Mouse (Mus musculus) MEL (cell line): ENCODE measurements at regions not wholly inside any gene's neighbourhood (a gene's known extent, or its start where the extent isn't known, plus 50 kb on each side); places are given as distances from the start of the nearest gene placed in this dataset.

Experiments
- CTCF ChIP-seq, 3 experiments: IDR thresholded peaks in 2 of 3; conservative IDR thresholded peaks in 1 of 3; 2 replicates each; pipeline ENCODE4 v1.5.1; 2011 to 2012; ENCODE audit warnings: low read length in 3 of 3, low read depth in 2 of 3, mild to moderate bottlenecking in 2 of 3, improper control_type of control experiment in 1 of 3, inconsistent platforms in 1 of 3, mixed read lengths in 1 of 3, moderate library complexity in 1 of 3; ENCODE audit not compliant: control insufficient read depth in 1 of 3, insufficient read depth in 1 of 3, poor library complexity in 1 of 3, severe bottlenecking in 1 of 3
- ELF1 ChIP-seq: IDR thresholded peaks from 2 replicates; pipeline ENCODE4 v1.6.1; 2014; ENCODE audit warnings: low read depth, mild to moderate bottlenecking, inconsistent platforms, low read length, improper control_type of control experiment, moderate library complexity
- EP300 ChIP-seq, 2 experiments: IDR thresholded peaks; 2 replicates each; pipeline ENCODE4 v1.6.1; 2011; ENCODE audit warnings: improper control_type of control experiment in 2 of 2, low read length in 2 of 2, low read depth in 1 of 2, mild to moderate bottlenecking in 1 of 2
- ETS1 ChIP-seq: IDR thresholded peaks from 2 replicates; pipeline ENCODE4 v1.6.1; 2012; ENCODE audit warnings: low read depth, mild to moderate bottlenecking, inconsistent platforms, low read length, improper control_type of control experiment, moderate library complexity
- GATA1 ChIP-seq: IDR thresholded peaks from 2 replicates; pipeline ENCODE4 v1.6.1; 2011; ENCODE audit warnings: low read depth, low read length, improper control_type of control experiment
- HCFC1 ChIP-seq: IDR thresholded peaks from 2 replicates; pipeline ENCODE4 v1.6.1; 2012; ENCODE audit warnings: low read depth, mild to moderate bottlenecking, inconsistent platforms, low read length, improper control_type of control experiment, moderate library complexity
- MYC ChIP-seq: IDR thresholded peaks from 2 replicates; pipeline ENCODE4 v1.6.1; 2011; ENCODE audit warnings: low read depth, mild to moderate bottlenecking, low read length, improper control_type of control experiment, moderate library complexity
- NRF1 ChIP-seq: IDR thresholded peaks from 2 replicates; pipeline ENCODE4 v1.6.1; 2014; ENCODE audit warnings: low read depth, mild to moderate bottlenecking, inconsistent platforms, low read length, improper control_type of control experiment, moderate library complexity; ENCODE audit not compliant: poor library complexity, insufficient read depth, severe bottlenecking
- POLR2A ChIP-seq, 2 experiments: IDR thresholded peaks; 2 replicates each; pipeline ENCODE4 v1.6.1; 2011 to 2012; ENCODE audit warnings: low read length in 2 of 2, mild to moderate bottlenecking in 2 of 2, control low read depth in 1 of 2, improper control_type of control experiment in 1 of 2, low read depth in 1 of 2, moderate library complexity in 1 of 2; ENCODE audit not compliant: control insufficient read depth in 1 of 2, insufficient read depth in 1 of 2, poor library complexity in 1 of 2
- POLR2AphosphoS2 ChIP-seq: IDR thresholded peaks from 2 replicates; pipeline ENCODE4 v1.6.1; 2011; ENCODE audit warnings: low read length, improper control_type of control experiment
- TBP ChIP-seq: IDR thresholded peaks from 2 replicates; pipeline ENCODE4 v1.8.0; 2011; ENCODE audit warnings: low read depth, low read length, improper control_type of control experiment
- TCF12 ChIP-seq: IDR thresholded peaks from 2 replicates; pipeline ENCODE4 v1.6.1; 2014; ENCODE audit warnings: low read depth, mild to moderate bottlenecking, inconsistent platforms, low read length, improper control_type of control experiment, moderate library complexity
- USF1 ChIP-seq: IDR thresholded peaks from 2 replicates; pipeline ENCODE4 v1.6.1; 2014; ENCODE audit warnings: low read depth, mild to moderate bottlenecking, inconsistent platforms, low read length, improper control_type of control experiment, moderate library complexity
- ZNF384 ChIP-seq: IDR thresholded peaks from 2 replicates; pipeline ENCODE4 v1.6.1; 2012; ENCODE audit warnings: low read depth, mild to moderate bottlenecking, inconsistent platforms, low read length, improper control_type of control experiment

- TF ChIP-seq MYC (no peak), CTCF (IDR thresholded peaks at IDR 0.05 in 2 of 3, conservative IDR thresholded peaks at IDR 0.05 in 1 of 3; ENCODE audit: control insufficient read depth in 1 of 3, insufficient read depth in 1 of 3, low read depth in 2 of 3, low read length in 3 of 3, poor library complexity in 1 of 3, severe bottlenecking in 1 of 3) (no peak), NRF1 (no peak), HCFC1 (no peak), GATA1 (no peak), POLR2A (IDR thresholded peaks at IDR 0.05; ENCODE audit: control insufficient read depth in 1 of 2, insufficient read depth in 1 of 2, low read depth in 1 of 2, low read length in 2 of 2, poor library complexity in 1 of 2) (no peak), EP300 (IDR thresholded peaks at IDR 0.05; ENCODE audit: low read depth in 1 of 2, low read length in 2 of 2) (no peak), USF1 (no peak), ELF1 (no peak), TCF12 (no peak), ETS1 (no peak), POLR2AphosphoS2 (no peak), ZNF384 (no peak), TBP (no peak)
Observed at GRCm38 (mm10) chr1:150167172-150167571, 67.3 kb downstream of the Ptgs2 start.
